ENCODE assay signal across 11 mouse cellular contexts in genomic region chr5:144219306-144219705, GRCm38 (mm10). TPM values are rescaled to one million over a fixed set of nuclear protein-coding genes. Genes with fewer than 3 reads are reported as not detected.
DNase-seq lines count a peak whose midpoint lies in the region; ATAC-seq and TF ChIP-seq lines count a peak whose summit lies in the region.
"Had no signal": no experiment of that assay in that cellular context is flagged by ENCODE, and none has a peak within 500 bp of the region (broad histone marks: within the 10 kb centered on the region; RNA-seq: fewer than 3 reads in every experiment).

No protein-coding gene starts in this region.

- peak; percentile 44 for DNase-seq in adrenal gland, postnatal 10 days
- DNase-seq in adrenal gland, adult 8-10 months = no peak
- no peak for DNase-seq in liver, adult 2 months (ENCODE audit: extremely low read depth, low read depth, low spot score)
- peak; percentile 27 for DNase-seq in induced T-regulatory cell, adult 2 months (ENCODE audit: low read depth)
- DNase-seq in lung, postnatal 4 days = peak; percentile 44 to 57
- no peak for DNase-seq in urinary bladder, postnatal 25 days (ENCODE audit: low spot score)

- no peaks in the 10 kb centered on the region for H3K27me3 ChIP-seq in liver, adult 2 months (ENCODE audit: control insufficient read depth, insufficient read depth, low read length)
- H3K27me3 ChIP-seq in liver, embryonic 12.5 days (replicated peaks) = no peaks in the 10 kb centered on the region
- H3K27me3 ChIP-seq: limb, embryonic 15.5 days; neural tube, embryonic 12.5 days had no signal

- H3K79me2 ChIP-seq in liver, adult 2 months (ENCODE audit: control insufficient read depth, insufficient read depth, low read length) = no peaks in the 10 kb centered on the region

- H3K9me3 ChIP-seq in liver, embryonic 12.5 days (replicated peaks) = no peaks in the 10 kb centered on the region
- H3K9me3 ChIP-seq: limb, embryonic 15.5 days; neural tube, embryonic 12.5 days had no signal

- no peak overlapping the region for H3K4me2 ChIP-seq in liver, embryonic 12.5 days
- H3K4me2 ChIP-seq: limb, embryonic 15.5 days; neural tube, embryonic 12.5 days had no signal

- peaks cover 2% of the 10 kb centered on the region for H3K4me1 ChIP-seq in liver, adult 2 months (ENCODE audit: control insufficient read depth, insufficient read depth, low read length)
- peaks cover 41% of the 10 kb centered on the region for H3K4me1 ChIP-seq in liver, embryonic 12.5 days

- no peak overlapping the region for H3K9ac ChIP-seq in liver, adult 2 months (ENCODE audit: low read depth, low read length)
- H3K9ac ChIP-seq in liver, embryonic 12.5 days = no peak overlapping the region
- H3K9ac ChIP-seq: limb, embryonic 15.5 days; neural tube, embryonic 12.5 days had no signal

- peak overlapping the region; percentile 37 for H3K27ac ChIP-seq in liver, adult 2 months (replicated peaks; ENCODE audit: insufficient read depth, low read depth, low read length)
- no peak overlapping the region for H3K27ac ChIP-seq in liver, embryonic 12.5 days
- H3K27ac ChIP-seq: limb, embryonic 15.5 days; neural tube, embryonic 12.5 days had no signal

- TF ChIP-seq POLR2A in liver, adult 2 months (IDR thresholded peaks at IDR 0.05; ENCODE audit: extremely low read depth, insufficient read depth, low read length) = no peak

- no peak overlapping the region for H3K4me3 ChIP-seq in liver, adult 2 months (ENCODE audit: insufficient read depth, low read depth, low read length)
- H3K4me3 ChIP-seq in liver, embryonic 12.5 days = no peak overlapping the region
- H3K4me3 ChIP-seq: limb, embryonic 15.5 days; neural tube, embryonic 12.5 days had no signal

- WGBS in liver, adult 2 months = 73% methylated on average over 12 of the region's 12 CpGs
- 54% methylated on average over 12 of the region's 12 CpGs for WGBS in liver, embryonic 12.5 days (ENCODE audit: insufficient replicate concordance)

- TF ChIP-seq CTCF in liver, adult 2 months (IDR thresholded peaks at IDR 0.05; ENCODE audit: low read depth, low read length) = no peak

- ATAC-seq in liver, embryonic 12.5 days = no peak
- no peak for ATAC-seq in megakaryocyte, adult 5-6 weeks (ENCODE audit: poor library complexity, severe bottlenecking)
- ATAC-seq: forebrain, embryonic 16.5 days had no signal

- no peaks in the 10 kb centered on the region for H3K36me3 ChIP-seq in liver, adult 2 months (ENCODE audit: control insufficient read depth, insufficient read depth, low read length)
- no peaks in the 10 kb centered on the region for H3K36me3 ChIP-seq in liver, embryonic 12.5 days

RNA-seq across cellular contexts. Expression of gene Tecpr1, which starts 4.1 kb away (rescaled TPM):
- total RNA-seq in adrenal gland, postnatal 10 days (2021) = 10 to 100 TPM; 56.9 to 67.2 TPM
- total RNA-seq in adrenal gland, adult 8-10 months (2022) = 100 to 1,000 TPM; 113 to 201 (median 148) TPM
- total RNA-seq in liver, adult 2 months (2014; rRNA removed) = 5.9 and 6.6 TPM in 2 replicates
- 9.3 and 13.0 TPM in 2 replicates for polyA plus RNA-seq in liver, adult 2 months (2012; rRNA removed)
- 4.8 TPM in 2 replicates for polyA plus RNA-seq in liver, embryonic 12.5 days (2016; fragmentation: Nextera tagmentation; extraction: Ambion mirVana)
- total RNA-seq in megakaryocyte, adult 5-6 weeks (2015) = 6.0 and 9.8 TPM in 2 replicates
- 8.0 and 13.0 TPM in 2 replicates for total RNA-seq in megakaryocyte, adult 5-6 weeks (2017)

RNA-seq across cellular contexts. Expression of gene Bri3, which starts 24.9 kb away (rescaled TPM):
- 100 to 1,000 TPM; 116 to 124 TPM for total RNA-seq in adrenal gland, postnatal 10 days (2021)
- total RNA-seq in adrenal gland, adult 8-10 months (2022) = 100 to 1,000 TPM; 101 to 135 (median 118) TPM
- total RNA-seq in liver, adult 2 months (2014; rRNA removed) = 24.9 and 29.5 TPM in 2 replicates
- polyA plus RNA-seq in liver, adult 2 months (2012; rRNA removed) = 74.6 and 85.7 TPM in 2 replicates
- polyA plus RNA-seq in liver, embryonic 12.5 days (2016; fragmentation: Nextera tagmentation; extraction: Ambion mirVana) = 37.7 and 40.3 TPM in 2 replicates
- total RNA-seq in megakaryocyte, adult 5-6 weeks (2015) = 86.8 and 91.0 TPM in 2 replicates
- 20.1 and 33.8 TPM in 2 replicates for total RNA-seq in megakaryocyte, adult 5-6 weeks (2017)

RNA-seq across cellular contexts. Expression of gene Bhlha15, which starts 29.2 kb away (rescaled TPM):
- under 1 TPM; 0.66 to 0.97 TPM for total RNA-seq in adrenal gland, postnatal 10 days (2021)
- total RNA-seq in adrenal gland, adult 8-10 months (2022) = 1 to 10 TPM in 3 of 4 experiments, under 1 TPM in 1; 0.61 to 3.0 (median 2.3) TPM
- 0.13 and 0.18 TPM in 2 replicates for total RNA-seq in liver, adult 2 months (2014; rRNA removed)
- 0.04 and 0.70 TPM in 2 replicates for polyA plus RNA-seq in liver, adult 2 months (2012; rRNA removed)
- polyA plus RNA-seq in liver, embryonic 12.5 days (2016; fragmentation: Nextera tagmentation; extraction: Ambion mirVana) = 0.86 and 0.94 TPM in 2 replicates
- total RNA-seq in megakaryocyte, adult 5-6 weeks (2015) = 0.07 and 0.16 TPM in 2 replicates
- 0.07 TPM in 1 of 2 replicates, not detected in the other for total RNA-seq in megakaryocyte, adult 5-6 weeks (2017)

Comparison
In these comparisons a context has a peak if more than half of its experiments do, and no peak if none do; other contexts are left out.
1. DNase-seq: peak in adrenal gland, postnatal 10 days (single experiment), induced T-regulatory cell, adult 2 months (single experiment) and lung, postnatal 4 days (2 of 2); none in adrenal gland, adult 8-10 months (single experiment), liver, adult 2 months (single experiment) and urinary bladder, postnatal 25 days (single experiment).